ENCODE assay signal across 26 mouse cellular contexts in genomic region chr10:39460621-39461020, GRCm38 (mm10).
DNase-seq lines count a peak whose midpoint lies in the region; TF ChIP-seq lines count a peak whose summit lies in the region.
"Had no signal": no experiment of that assay in that cellular context is flagged by ENCODE, and none has a peak within 500 bp of the region (broad histone marks: within the 10 kb centered on the region; RNA-seq: fewer than 3 reads in every experiment).

No protein-coding gene starts in this region.

- WGBS in lung, adult 2 months: 42% methylated on average over 2 of the region's 2 CpGs

- no peak overlapping the region for H3K4me3 ChIP-seq in lung, adult 2 months (replicated peaks; ENCODE audit: extremely low read depth, low read depth, low read length)
- H3K4me3 ChIP-seq: embryonic facial prominence, embryonic 13.5 days; forebrain, embryonic 10.5 days; heart, embryonic 13.5 days; hindbrain, embryonic 10.5 days; hindbrain, embryonic 15.5 days; intestine, embryonic 15.5 days; left cerebral cortex, adult 2 months; limb, embryonic 12.5 days; liver, embryonic 15.5 days; lung, embryonic 15.5 days; myocyte; stomach, embryonic 15.5 days had no signal

- no peak for TF ChIP-seq POLR2A in lung, adult 2 months (IDR thresholded peaks at IDR 0.05; ENCODE audit: borderline replicate concordance, extremely low read depth, low read depth, low read length)

- DNase-seq in heart, postnatal 4 days: peak; percentile 20
- DNase-seq in heart, adult 9 months (ENCODE audit: low spot score in 2 of 2): no peak
- DNase-seq in lung, postnatal 36 days: peak; percentile 40
- no peak for DNase-seq in lung, adult 2 months
- DNase-seq in 3T3-L1 (ENCODE audit: low read depth, low spot score) (peak; percentile 38), NIH3T3 (ENCODE audit: low read depth) (peak; percentile 62)
- DNase-seq in cerebellum, adult 11-12 months: no peak
- DNase-seq: adrenal gland, postnatal 14 days; gastrocnemius, postnatal 25 days; heart, adult 18-20 months; heart, postnatal 10 days; kidney, adult 9 months; kidney, postnatal 10 days; right cerebral cortex, postnatal 25 days had no signal

- no peak for TF ChIP-seq CTCF in lung, adult 2 months (IDR thresholded peaks at IDR 0.05; ENCODE audit: insufficient read depth, low read length)

- H3K4me1 ChIP-seq in lung, adult 2 months (ENCODE audit: control insufficient read depth, insufficient read depth, low read length): peaks cover 9% of the 10 kb centered on the region

Comparison
In these comparisons a context has a peak if more than half of its experiments do, and no peak if none do; other contexts are left out.
1. DNase-seq: peak in heart, postnatal 4 days (single experiment), lung, postnatal 36 days (single experiment), 3T3-L1 (single experiment) and NIH3T3 (single experiment); none in heart, adult 9 months (0 of 2), lung, adult 2 months (single experiment) and cerebellum, adult 11-12 months (single experiment).